Mouse (Mus musculus) kidney, adult 2 months (tissue): ENCODE data around the gene Pde4d.

Source experiments
- CTCF ChIP-seq: fragments of 200-500 bp; conservative IDR thresholded peaks from 2 replicates; pipeline ENCODE4 v1.5.1; 2011; ENCODE audit warnings: low read depth, mild to moderate bottlenecking, control low read depth, low read length, moderate library complexity, mixed read lengths; ENCODE audit not compliant: insufficient read depth, insufficient read length
- POLR2A ChIP-seq: fragments of 200-500 bp; IDR thresholded peaks from one replicate; pipeline ENCODE4 v1.6.1; 2011; ENCODE audit warnings: low read depth, low read length, control low read depth

GRCm38 (mm10) chr13:109615785-109616281 lies 1166.1 kb downstream of the Pde4d start:
- TF ChIP-seq CTCF (0 out of 2 replicates have a peak, but pooled peaks have one; percentile 23), POLR2A (no peak)
